Mouse (Mus musculus): ENCODE measurements around the gene Prkar1b. TPM values are rescaled to one million over a fixed set of nuclear protein-coding genes. Genes with fewer than 3 reads are reported as not detected.

Prkar1b gene
- 100 to 1,000 TPM; 413 to 462 (median 429) TPM for total RNA-seq (2022)

- peak; percentile 95 to 96 for DNase-seq (ENCODE audit: low spot score in 2 of 2)
Measured at GRCm38 (mm10) chr5:139149681-139150602, at the start of gene Prkar1b, which contains the start of gene Dnaaf5. Gene Prkar1b, minus strand, starts transcription at chr5:139150001. Gene Dnaaf5, plus strand, starts transcription at chr5:139150223.

- no peak for DNase-seq (ENCODE audit: low spot score in 2 of 2)
Measured at GRCm38 (mm10) chr5:139199636-139199994, 49.8 kb upstream of the Prkar1b start.

DNA sequence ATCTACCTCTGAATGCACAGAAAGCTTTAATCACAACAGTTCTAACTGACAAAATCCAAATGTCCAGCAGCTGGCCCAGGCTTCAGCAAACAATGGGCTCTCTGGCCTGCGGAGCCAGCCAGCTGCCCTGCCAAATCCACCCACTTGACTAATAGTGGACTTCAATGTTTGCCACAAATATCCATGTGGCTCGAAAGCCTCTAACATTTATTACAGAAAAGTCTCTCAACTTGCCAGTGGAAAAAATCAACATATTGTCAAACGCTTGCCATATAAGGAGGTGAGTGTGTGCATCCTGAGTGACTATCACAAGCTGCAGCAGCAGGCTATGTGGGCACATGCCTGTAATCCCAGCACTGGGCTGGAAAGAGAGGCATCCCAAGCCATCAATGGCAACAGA, 49.0 kb upstream of the Prkar1b start:
- no peak for DNase-seq (ENCODE audit: low spot score in 2 of 2)

DNA sequence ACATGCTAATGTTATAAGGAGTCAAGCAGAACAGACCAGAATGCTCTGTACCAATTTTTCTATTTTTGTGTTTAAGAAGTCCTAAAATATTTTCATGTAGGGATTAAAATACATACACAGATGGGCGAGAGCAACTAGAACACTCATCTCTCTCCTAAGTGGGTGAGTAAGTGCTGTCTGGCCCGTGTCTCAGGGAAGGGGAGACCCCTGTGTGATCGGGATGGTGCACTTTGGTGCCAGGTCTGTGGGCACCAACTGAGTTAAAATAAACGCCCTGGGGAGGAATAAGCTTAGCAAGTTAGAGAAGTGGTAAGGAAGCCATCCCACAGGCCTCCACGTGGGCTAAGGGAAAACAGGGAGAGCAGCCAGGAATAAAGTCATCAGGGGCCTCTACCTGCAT, 41.2 kb upstream of the Prkar1b start:
- no peak for DNase-seq (ENCODE audit: low spot score in 2 of 2)

GRCm38 (mm10) chr5:139189726-139190125, 39.9 kb upstream of the Prkar1b start:
- no peak for DNase-seq (ENCODE audit: low spot score in 2 of 2)

DNA sequence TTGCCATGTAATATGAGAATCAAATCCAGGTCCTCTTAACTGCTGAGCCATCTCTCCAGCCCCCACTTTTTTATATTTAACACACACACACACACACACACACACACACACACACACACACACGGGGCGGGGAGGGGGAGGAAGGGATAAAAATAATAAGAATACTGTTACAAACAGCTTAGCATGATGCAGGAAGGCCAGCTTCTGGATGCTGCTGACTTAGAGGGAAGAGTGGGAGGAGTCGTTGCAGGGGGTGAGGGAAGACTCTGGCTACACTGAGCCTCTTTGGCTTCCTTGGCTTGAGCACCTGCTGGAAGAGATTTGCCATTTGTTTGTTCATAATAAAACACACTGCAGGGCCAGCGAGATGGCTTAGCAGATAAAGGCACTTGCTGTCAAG, 35.1 kb upstream of the Prkar1b start:
- DNase-seq (ENCODE audit: low spot score in 2 of 2): no peak

- DNase-seq (ENCODE audit: low spot score in 2 of 2): no peak
Measured at GRCm38 (mm10) chr5:139183601-139184000, 33.8 kb upstream of the Prkar1b start.

DNA sequence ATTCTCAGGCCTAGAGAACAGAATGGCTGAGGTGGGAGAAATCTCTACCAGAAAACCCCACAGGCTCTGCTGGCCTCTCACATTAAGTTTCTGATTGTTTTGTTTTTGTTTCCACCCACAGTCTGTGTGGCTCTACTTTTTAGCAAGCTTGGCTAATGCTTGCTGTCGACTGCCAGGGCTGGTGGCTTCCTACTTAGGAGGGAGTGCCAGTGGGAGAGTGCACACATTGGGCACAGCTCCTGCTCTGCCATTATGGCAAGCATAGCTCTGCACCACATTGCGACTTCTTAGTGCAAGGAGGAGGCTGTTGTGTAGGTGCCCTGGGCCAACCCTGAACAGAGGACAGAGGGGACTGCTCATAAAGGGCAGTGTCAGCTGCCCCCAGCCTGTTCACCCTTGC, 33.3 kb upstream of the Prkar1b start:
- DNase-seq (ENCODE audit: low spot score in 2 of 2): no peak

DNA sequence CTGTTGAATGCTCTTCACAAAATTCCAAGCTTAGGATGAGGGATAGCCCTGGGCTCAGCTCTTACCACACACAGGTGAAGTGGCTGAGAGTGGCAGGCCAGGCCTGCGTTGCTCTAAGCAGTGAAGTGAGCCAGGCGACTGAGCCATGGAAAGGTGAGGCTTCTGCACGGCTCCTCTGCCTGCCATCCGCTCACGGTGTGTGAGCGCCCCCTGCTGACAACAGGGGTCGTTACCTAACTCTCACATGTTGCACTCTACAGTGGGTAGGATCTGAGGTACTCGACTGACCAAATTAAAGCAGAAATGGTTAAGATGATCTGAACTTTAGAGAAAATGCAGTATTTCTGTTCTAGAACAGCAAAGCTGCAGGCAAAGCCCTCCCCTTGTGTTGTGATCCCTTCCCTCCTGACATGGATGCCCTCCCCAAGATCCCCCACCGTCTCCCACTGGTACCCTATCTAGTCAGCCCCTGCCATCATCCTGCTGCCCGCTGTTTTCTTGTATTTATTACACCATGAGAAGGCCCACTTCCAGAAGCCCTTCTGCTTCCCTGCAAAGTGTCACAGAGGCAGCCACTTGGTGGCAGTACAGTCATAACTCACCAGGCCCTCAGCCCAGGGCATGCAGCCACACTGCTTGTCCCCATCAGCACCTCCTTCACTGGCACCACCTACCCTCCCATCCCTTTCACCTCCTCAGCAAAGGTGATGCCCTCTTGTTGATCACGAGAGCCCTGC, 29.3 kb upstream of the Prkar1b start:
- peak in 1 of 2 experiments; percentile 80 for DNase-seq (ENCODE audit: low spot score in 2 of 2)

GRCm38 (mm10) chr5:139174556-139175547, 25.1 kb upstream of the Prkar1b start:
- no peak for DNase-seq (ENCODE audit: low spot score in 2 of 2)

DNA sequence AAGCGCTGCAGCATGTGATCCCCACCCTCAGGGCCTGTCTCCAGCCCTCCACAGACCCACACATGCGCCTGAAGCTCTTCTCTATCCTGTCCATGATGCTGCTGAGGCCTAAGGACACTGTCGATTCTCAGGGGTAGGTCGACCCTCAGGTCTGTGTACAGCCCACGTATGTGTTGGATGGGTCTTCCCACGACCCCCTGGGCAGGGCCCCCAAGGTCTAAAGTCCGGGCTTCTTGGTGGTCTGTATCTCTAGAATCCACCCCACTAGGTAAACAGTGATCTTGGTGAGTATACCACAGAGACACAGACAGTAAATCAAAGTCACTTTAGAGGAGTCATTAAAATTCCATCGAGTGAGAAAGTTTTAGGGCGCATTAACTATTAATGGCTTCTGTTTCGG, 24.3 kb upstream of the Prkar1b start:
- DNase-seq (ENCODE audit: low spot score in 2 of 2): no peak

- DNase-seq (ENCODE audit: low spot score in 2 of 2): no peak
Measured at GRCm38 (mm10) chr5:139171929-139172328, 22.1 kb upstream of the Prkar1b start.

DNA sequence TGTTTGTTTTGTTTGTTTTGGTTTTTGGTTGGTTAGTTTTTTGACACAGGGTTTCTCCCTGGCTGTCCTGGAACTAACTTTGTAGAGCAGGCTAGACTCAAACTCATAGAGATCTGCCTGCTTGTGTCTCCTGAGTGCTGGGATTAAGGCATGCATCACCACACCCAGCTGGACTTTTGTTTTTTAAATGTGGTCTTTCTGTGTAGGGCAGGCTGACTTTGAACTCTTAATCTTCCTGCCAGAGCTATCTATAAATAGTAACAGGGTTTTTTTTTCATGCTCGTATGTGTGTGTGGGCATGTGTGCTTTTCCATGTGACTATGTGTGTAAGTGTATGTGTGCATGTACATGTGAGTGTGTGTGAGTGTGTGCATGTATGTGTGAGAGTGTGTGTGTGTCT, 17.7 kb upstream of the Prkar1b start:
- DNase-seq (ENCODE audit: low spot score in 2 of 2): no peak

GRCm38 (mm10) chr5:139166781-139167361, 17.1 kb upstream of the Prkar1b start:
- no peak for DNase-seq (ENCODE audit: low spot score in 2 of 2)

DNA sequence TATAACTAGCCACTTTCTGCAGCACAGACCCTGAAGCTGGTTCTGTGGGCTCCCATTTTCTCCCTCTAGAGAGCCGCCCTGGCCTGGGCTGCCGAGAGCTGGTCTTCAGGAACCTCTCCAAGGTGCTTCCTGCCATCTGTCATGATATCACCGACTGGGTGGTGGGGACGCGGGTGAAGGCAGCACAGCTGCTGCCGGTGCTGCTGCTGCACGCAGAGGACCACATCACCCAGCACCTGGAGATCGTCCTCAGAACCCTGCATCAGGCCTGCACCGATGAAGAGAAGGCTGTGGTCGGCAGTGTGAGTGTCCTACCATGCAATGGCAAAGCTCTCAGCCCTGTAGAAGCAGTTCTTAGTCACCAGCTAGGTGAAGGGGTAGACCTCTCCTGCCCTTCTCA, 11.8 kb upstream of the Prkar1b start:
- DNase-seq (ENCODE audit: low spot score in 2 of 2): no peak

DNA sequence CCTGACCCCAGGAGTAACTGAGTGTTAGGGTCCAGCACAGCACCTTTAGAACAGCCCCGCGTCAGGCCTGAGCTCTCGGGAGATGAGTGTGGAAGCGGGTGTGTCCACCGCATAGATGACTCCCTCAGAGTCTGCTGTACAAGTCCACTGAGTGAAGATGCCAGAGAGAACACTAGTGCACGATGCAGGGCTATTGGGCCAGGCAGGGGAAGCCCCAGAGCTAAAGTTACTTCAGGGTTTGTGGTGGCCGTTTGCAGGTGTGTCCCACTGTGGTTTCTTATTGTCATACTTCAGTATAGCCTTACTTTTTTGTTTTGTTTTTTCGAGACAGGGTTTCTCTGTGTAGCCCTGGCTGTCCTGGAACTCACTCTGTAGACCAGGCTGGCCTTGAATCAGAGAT, 11.1 kb upstream of the Prkar1b start:
- DNase-seq (ENCODE audit: low spot score in 2 of 2): no peak

GRCm38 (mm10) chr5:139150603-139151031, 816 bp upstream of the Prkar1b start:
- DNase-seq (ENCODE audit: low spot score in 2 of 2): no peak

- DNase-seq (ENCODE audit: low spot score in 2 of 2): no peak
Measured at GRCm38 (mm10) chr5:139149006-139149672, 662 bp downstream of the Prkar1b start.

GRCm38 (mm10) chr5:139147178-139148078, 2.4 kb downstream of the Prkar1b start:
- DNase-seq (ENCODE audit: low spot score in 2 of 2): peak; percentile 42 to 61

Data from layer of hippocampus, adult 8-10 months (tissue).